Mouse (Mus musculus): Measurements from ENCODE around the gene Mavs.

DNA sequence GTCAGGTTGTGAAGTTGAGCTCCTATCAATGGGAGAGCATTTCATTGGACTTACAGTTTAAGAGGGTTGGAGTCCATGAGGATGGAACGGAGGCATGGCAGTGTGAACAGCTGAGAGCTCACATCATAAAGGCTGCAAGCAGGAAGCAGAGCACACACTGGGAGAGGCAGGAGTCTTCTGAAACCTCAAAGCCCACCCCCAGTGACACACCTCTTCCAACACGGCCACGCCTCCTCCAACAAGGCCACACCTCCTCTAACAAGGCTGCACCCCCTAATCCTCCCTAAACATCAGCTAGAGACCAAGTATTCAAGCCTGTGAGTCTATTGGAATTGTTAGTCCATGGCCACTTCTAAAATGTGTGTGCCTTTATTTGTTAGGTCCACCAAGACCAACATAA, 21.9 kb downstream of the Mavs start:
- TF ChIP-seq POLR2A (IDR thresholded peaks at IDR 0.05; ENCODE audit: low read depth, low read length) (no peak), CTCF (IDR thresholded peaks at IDR 0.05; ENCODE audit: borderline replicate concordance, insufficient read depth, low read length) (no peak)
